Mouse (Mus musculus) liver, postnatal 0 days (tissue): ENCODE data around the gene Ercc4. TPM values are rescaled to one million over a fixed set of nuclear protein-coding genes. Genes with fewer than 3 reads are reported as not detected.

Experiments
- ATAC-seq: fragments of 200-750 bp; cut with Nextera tagmentation; 2 replicates; pipeline ENCODE4 v1.8.0; 2017; ENCODE audit warnings: mild to moderate bottlenecking, moderate library complexity
- DNase-seq: peaks from one replicate; pipeline ENCODE4 v3.0.0-alpha.2; 2016
- H3K27ac ChIP-seq: fragments of 300-500 bp; sonication (generic); 2 replicates; pipeline ENCODE4 v1.5.1; 2014; ENCODE audit warnings: antibody characterized with exemption, moderate library complexity, mild to moderate bottlenecking, low read depth
- H3K27me3 ChIP-seq: fragments of 300-500 bp; sonication (generic); 2 replicates; pipeline ENCODE4 v1.6.1; 2014; ENCODE audit warnings: low read length, control low read depth, mixed read lengths; ENCODE audit not compliant: insufficient read depth
- H3K36me3 ChIP-seq: fragments of 300-500 bp; sonication (generic); replicated peaks from 2 replicates; pipeline ENCODE4 v1.6.1; 2014; ENCODE audit warnings: mild to moderate bottlenecking, control low read depth, low read length, moderate library complexity, mixed read lengths; ENCODE audit not compliant: insufficient read depth
- H3K4me1 ChIP-seq: fragments of 300-500 bp; sonication (generic); 2 replicates; pipeline ENCODE4 v1.6.1; 2014; ENCODE audit warnings: antibody characterized with exemption, mild to moderate bottlenecking, control low read depth; ENCODE audit not compliant: insufficient read depth
- H3K4me2 ChIP-seq: fragments of 300-500 bp; sonication (generic); 2 replicates; pipeline ENCODE4 v1.6.1; 2014; ENCODE audit warnings: low read depth, mild to moderate bottlenecking, low read length, moderate library complexity, mixed read lengths
- H3K4me3 ChIP-seq: fragments of 300-500 bp; sonication (generic); 2 replicates; pipeline ENCODE4 v1.5.1; 2014; ENCODE audit warnings: low read depth, low read length
- H3K9ac ChIP-seq: fragments of 300-500 bp; sonication (generic); replicated peaks from 2 replicates; pipeline ENCODE4 v1.6.1; 2014; ENCODE audit warnings: mild to moderate bottlenecking, moderate library complexity
- H3K9me3 ChIP-seq: fragments of 300-500 bp; sonication (generic); 2 replicates; pipeline ENCODE4 v1.6.1; 2016; ENCODE audit warnings: mild to moderate bottlenecking, control low read depth, low read length, mixed read lengths
- CTCF ChIP-seq: sonication (generic); IDR thresholded peaks from 2 replicates; pipeline ENCODE4 v1.5.1; 2016; ENCODE audit warnings: antibody characterized with exemption, low read depth
- EP300 ChIP-seq: IDR thresholded peaks from 2 replicates; pipeline ENCODE4 v1.6.1; 2016; ENCODE audit warnings: antibody characterized with exemption, low read depth, mild to moderate bottlenecking
- WGBS: fragments of 180-500 bp; shearing (Covaris S2); extraction: QIAGEN DNeasy Blood & Tissue Kit; methylation state at CpG from one replicate; pipeline ENCODE4 v1.1.7; 2014; ENCODE audit not compliant: insufficient replicate concordance; 5-methylcytosine and 5-hydroxymethylcytosine counted together
- polyA plus RNA-seq: library from polyadenylated mRNA; unstranded; fragments of >200 nt; fragmentation: Nextera tagmentation; extraction: Ambion mirVana; gene quantifications from 2 replicates; pipeline ENCODE4 v1.2.1, GENCODE M21; 2015

Gene Ercc4
- polyA plus RNA-seq: 2.6 and 3.2 TPM in 2 replicates

DNA sequence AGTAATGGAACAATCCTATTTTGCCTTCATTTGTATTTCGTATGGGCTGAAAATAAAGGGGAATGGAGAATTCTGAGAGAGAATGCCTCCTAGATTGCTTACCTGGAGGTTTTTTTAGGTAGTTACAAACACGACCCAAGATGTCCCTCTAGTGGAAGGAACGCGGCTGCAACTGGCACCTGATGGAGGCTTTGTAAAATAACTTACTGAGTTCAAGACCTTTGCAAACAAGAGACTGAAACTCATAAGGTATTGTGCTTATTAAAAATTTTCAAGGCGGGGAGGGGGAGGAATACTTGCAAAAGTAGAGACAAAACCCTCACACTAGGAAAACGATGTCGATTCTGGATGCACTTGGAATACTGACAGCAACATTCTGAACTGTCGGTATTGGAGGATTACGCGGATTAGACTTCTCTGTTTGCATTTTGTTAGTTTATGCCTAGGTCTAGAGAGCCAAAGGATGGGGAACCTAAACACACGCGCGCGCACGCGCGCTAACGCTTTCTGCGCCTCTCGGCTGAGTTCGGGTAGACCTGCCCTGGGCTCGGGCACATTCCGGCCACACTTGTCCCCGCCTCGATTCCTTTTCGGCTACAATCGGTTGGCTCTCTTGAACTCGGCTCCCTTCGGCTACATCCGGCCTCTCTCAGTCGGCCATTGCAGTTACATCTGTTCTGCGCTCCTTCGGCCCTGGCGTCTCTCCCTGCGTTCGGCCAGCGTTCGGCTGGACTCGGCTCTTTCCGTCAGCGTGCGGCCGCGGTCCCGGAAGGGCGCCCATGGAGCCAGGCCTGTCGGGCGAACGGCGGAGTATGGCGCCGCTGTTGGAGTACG is at the start of gene Ercc4:
Gene Ercc4 (plus strand): TSS at position 529 of the 834 bp plus-strand sequence.
- peak; percentile 98 for ATAC-seq
- H3K4me2 ChIP-seq: peak within 1 kb of the TSS; percentile 94
- H3K27ac ChIP-seq: peak within 1 kb of the TSS; percentile 81
- peak; percentile 92 for DNase-seq
- peaks cover 11% of the 10 kb centered on the region for H3K4me1 ChIP-seq
- TF ChIP-seq CTCF (peak; percentile 67), EP300 (no peak)
- H3K9ac ChIP-seq: peak within 1 kb of the TSS; percentile 98
- no peaks in the 10 kb centered on the region for H3K27me3 ChIP-seq
- peaks cover 17% of the 10 kb centered on the region for H3K36me3 ChIP-seq
- H3K9me3 ChIP-seq: no peaks in the 10 kb centered on the region
- H3K4me3 ChIP-seq: peak within 1 kb of the TSS; percentile 83
- 1% methylated on average over 53 of the region's 53 CpGs for WGBS

DNA sequence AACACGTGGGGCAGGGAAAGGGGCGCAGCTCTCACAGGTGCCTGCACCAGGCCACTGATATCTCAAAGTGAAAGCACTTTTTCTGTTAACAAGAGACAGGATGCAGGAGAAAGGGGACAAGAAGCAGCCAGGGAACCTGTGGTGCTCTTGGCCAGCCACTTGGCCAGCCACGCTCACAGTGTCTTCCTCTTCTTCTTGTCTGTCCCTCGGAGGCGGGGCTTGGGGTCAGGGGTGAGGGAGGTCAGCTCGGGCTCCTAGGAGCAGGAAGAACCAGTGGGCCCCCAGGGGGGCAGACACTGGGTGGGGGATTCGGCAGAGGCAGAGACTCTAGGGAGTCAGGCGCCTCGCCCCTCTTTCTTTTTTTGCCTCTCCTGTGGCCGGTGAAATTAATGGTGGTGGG is 48.4 kb upstream of the Ercc4 start:
- 28% methylated on average over 10 of the region's 10 CpGs for WGBS

DNA sequence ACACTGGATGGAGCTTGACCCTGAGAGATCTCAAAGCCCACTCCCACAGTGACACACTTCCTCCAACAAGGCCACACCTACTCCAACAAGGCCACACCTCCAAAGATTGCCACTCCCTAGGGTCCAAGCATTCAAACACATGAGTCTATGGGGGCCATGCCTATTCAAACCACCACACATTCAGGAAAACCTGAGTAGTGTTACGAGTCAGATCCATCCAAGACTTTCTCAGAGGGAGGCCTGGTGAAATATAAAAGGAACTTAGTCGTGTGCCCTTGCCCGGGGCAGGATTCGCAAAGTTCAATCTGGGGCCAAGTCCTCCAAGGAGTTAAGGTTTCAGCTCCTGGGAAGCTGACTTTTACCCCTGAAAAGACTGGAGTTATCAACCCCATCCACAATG is 35.3 kb upstream of the Ercc4 start:
- H3K9me3 ChIP-seq: no peaks in the 10 kb centered on the region
- no peak overlapping the region for H3K9ac ChIP-seq
- H3K27me3 ChIP-seq: no peaks in the 10 kb centered on the region
- WGBS: 76% methylated on average over 4 of the region's 4 CpGs
- no peaks in the 10 kb centered on the region for H3K36me3 ChIP-seq
- H3K4me3 ChIP-seq: no peak overlapping the region
- H3K4me1 ChIP-seq: no peaks in the 10 kb centered on the region
- H3K27ac ChIP-seq: no peak overlapping the region
- no peak for DNase-seq
- ATAC-seq: no peak
- H3K4me2 ChIP-seq: no peak overlapping the region
- TF ChIP-seq CTCF: no peak
- TF ChIP-seq EP300: no peak

More for the DNA sequence above, 48.4 kb upstream of the Ercc4 start:
- no peak for ATAC-seq
- Histone ChIP-seq H3K27ac (no peak overlapping the region), H3K36me3 (no peaks in the 10 kb centered on the region), H3K9ac (no peak overlapping the region), H3K4me3 (peak overlapping the region; percentile 15; the same call in 1 of the 2 replicates), H3K4me2 (peak overlapping the region; percentile 47), H3K9me3 (no peaks in the 10 kb centered on the region), H3K4me1 (peaks cover 5% of the 10 kb centered on the region; the same call in 1 of the 2 replicates), H3K27me3 (no peaks in the 10 kb centered on the region)
- DNase-seq: peak; percentile 19
- TF ChIP-seq CTCF (no peak), EP300 (no peak)

DNA sequence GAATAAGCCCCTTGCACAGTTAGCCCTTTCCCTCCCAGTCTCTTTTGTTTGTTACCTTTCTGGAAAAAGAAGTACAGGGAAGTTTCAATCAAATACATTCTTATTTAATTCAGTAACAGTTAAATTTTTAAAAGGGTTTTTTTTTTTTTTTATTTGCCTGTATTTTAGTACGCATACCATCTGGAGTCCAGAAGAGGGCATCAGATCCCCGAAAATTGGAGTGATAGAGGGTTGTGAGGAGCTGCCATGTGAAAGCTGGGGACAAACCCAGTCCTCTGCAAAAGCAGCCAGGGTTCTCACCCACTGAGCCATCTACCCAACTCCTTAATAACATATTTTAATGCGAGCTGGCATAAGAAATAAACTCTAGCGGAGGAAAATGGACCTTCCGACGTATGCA is 29.3 kb upstream of the Ercc4 start:
- ATAC-seq (no peak), DNase-seq (no peak)
- Histone ChIP-seq H3K27me3 (no peaks in the 10 kb centered on the region), H3K4me2 (no peak overlapping the region), H3K4me3 (no peak overlapping the region), H3K27ac (no peak overlapping the region), H3K9ac (no peak overlapping the region), H3K4me1 (no peaks in the 10 kb centered on the region), H3K9me3 (no peaks in the 10 kb centered on the region), H3K36me3 (no peaks in the 10 kb centered on the region)
- 0 out of 2 replicates have a peak, but pooled peaks have one; percentile 6 for TF ChIP-seq CTCF
- TF ChIP-seq EP300: no peak
- WGBS: 66% methylated on average over 6 of the region's 6 CpGs

DNA sequence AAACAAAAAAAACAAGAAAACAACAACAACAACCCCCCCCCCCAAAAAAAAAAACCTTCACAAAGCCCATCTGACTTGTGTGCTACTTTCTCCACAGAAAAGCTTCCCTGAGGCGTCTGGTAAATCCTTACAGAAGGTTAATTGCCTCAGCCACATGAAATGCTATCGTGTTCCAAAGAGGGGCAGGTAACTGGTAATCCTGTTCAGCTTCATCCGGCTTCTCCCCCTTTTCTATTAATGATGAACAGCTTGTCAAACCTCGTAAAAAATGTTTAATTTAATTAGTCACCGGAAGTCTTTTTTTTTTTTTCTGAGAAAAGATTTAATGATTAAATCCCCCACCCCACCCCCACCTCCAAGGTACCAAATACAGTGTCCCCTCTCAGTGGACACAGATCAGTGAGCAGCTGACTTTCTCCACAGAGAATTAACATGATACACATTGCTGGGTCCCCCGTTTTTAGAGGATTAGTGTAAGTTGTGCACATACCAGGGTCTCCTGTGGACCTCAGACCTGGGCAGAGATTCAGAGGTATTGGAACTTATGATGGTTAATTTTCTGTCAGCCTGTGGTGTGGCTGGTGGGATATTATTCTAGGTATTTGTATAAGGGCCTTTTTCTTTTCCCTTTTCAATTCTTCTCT is 26.2 kb upstream of the Ercc4 start:
- WGBS: 68% methylated on average over 6 of the region's 6 CpGs
- Histone ChIP-seq H3K4me3 (no peak overlapping the region), H3K9ac (no peak overlapping the region), H3K4me1 (no peaks in the 10 kb centered on the region), H3K36me3 (no peaks in the 10 kb centered on the region), H3K4me2 (no peak overlapping the region), H3K27ac (no peak overlapping the region), H3K9me3 (no peaks in the 10 kb centered on the region), H3K27me3 (no peaks in the 10 kb centered on the region)
- ATAC-seq: no peak
- no peak for DNase-seq
- TF ChIP-seq CTCF: no peak
- TF ChIP-seq EP300: no peak

DNA sequence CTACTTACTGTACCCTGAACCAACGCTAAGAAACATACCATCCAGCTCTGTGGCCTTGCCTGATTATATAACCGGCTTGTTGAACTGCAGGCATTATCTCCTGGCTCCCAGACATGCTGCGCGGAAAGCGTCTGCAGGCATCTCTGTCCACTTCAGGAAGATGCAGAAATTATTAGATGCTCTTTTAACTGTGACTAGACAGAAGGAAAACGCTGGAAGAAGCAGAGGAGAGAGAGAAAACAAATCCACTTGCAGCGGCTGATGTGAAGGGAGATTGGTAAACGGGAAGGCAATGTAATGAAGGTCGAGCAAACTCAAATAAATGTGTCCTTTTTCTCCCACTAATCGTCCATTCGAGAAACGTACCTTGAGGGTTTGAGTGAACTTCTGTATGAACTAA is 1.1 kb upstream of the Ercc4 start:
- TF ChIP-seq EP300 (no peak), CTCF (no peak)
- Histone ChIP-seq H3K9me3 (no peaks in the 10 kb centered on the region), H3K9ac (no peak overlapping the region), H3K27me3 (no peaks in the 10 kb centered on the region), H3K27ac (no peak overlapping the region), H3K4me2 (no peak overlapping the region), H3K36me3 (peaks cover 13% of the 10 kb centered on the region), H3K4me3 (no peak overlapping the region), H3K4me1 (peaks cover 11% of the 10 kb centered on the region)
- 79% methylated on average over 12 of the region's 12 CpGs for WGBS
- ATAC-seq: no peak
- DNase-seq: no peak
